ENCODE assay signal across 22 mouse cellular contexts in genomic region chr11:56146708-56147107, GRCm38 (mm10).
DNase-seq lines count a peak whose midpoint lies in the region; ATAC-seq and TF ChIP-seq lines count a peak whose summit lies in the region.
"Had no signal": no experiment of that assay in that cellular context is flagged by ENCODE, and none has a peak within 500 bp of the region (broad histone marks: within the 10 kb centered on the region; RNA-seq: fewer than 3 reads in every experiment).

No protein-coding gene starts in this region.

- no peak overlapping the region for H3K27ac ChIP-seq in hindbrain, embryonic 12.5 days
- no peak overlapping the region for H3K27ac ChIP-seq in hindbrain, embryonic 11.5 days (ENCODE audit: low read depth, low read length)
- H3K27ac ChIP-seq in forebrain, embryonic 14.5 days (ENCODE audit: low read depth, low read length), result no peak overlapping the region
- H3K27ac ChIP-seq: embryonic facial prominence, embryonic 10.5 days; heart, adult 2 months; limb, embryonic 13.5 days; liver, embryonic 13.5 days; midbrain, embryonic 12.5 days had no signal

- 67% methylated on average over 5 of the region's 5 CpGs for WGBS in hindbrain, embryonic 12.5 days
- WGBS in hindbrain, embryonic 11.5 days, result 76% methylated on average over 5 of the region's 5 CpGs
- WGBS in forebrain, embryonic 14.5 days, result 74% methylated on average over 5 of the region's 5 CpGs

- no peak overlapping the region for H3K9ac ChIP-seq in hindbrain, embryonic 12.5 days
- H3K9ac ChIP-seq in hindbrain, embryonic 11.5 days (ENCODE audit: low read depth, low read length), result no peak overlapping the region
- no peak overlapping the region for H3K9ac ChIP-seq in forebrain, embryonic 14.5 days (ENCODE audit: low read length)
- H3K9ac ChIP-seq: limb, embryonic 13.5 days; liver, embryonic 13.5 days; midbrain, embryonic 12.5 days had no signal

- no peaks in the 10 kb centered on the region for H3K36me3 ChIP-seq in hindbrain, embryonic 12.5 days
- H3K36me3 ChIP-seq in hindbrain, embryonic 11.5 days (ENCODE audit: control insufficient read depth, insufficient read depth, low read length), result no peaks in the 10 kb centered on the region
- no peaks in the 10 kb centered on the region for H3K36me3 ChIP-seq in forebrain, embryonic 14.5 days (ENCODE audit: control insufficient read depth, insufficient read depth, low read length)
- H3K36me3 ChIP-seq: embryonic facial prominence, embryonic 10.5 days; limb, embryonic 13.5 days; liver, embryonic 13.5 days; midbrain, embryonic 12.5 days had no signal

- H3K4me2 ChIP-seq in hindbrain, embryonic 12.5 days (replicated peaks), result no peak overlapping the region
- no peak overlapping the region for H3K4me2 ChIP-seq in hindbrain, embryonic 11.5 days (replicated peaks; ENCODE audit: low read depth, low read length)
- H3K4me2 ChIP-seq in forebrain, embryonic 14.5 days (ENCODE audit: low read length), result no peak overlapping the region
- H3K4me2 ChIP-seq: limb, embryonic 13.5 days; liver, embryonic 13.5 days; midbrain, embryonic 12.5 days had no signal

- H3K27me3 ChIP-seq in hindbrain, embryonic 12.5 days, result peaks cover 22% of the 10 kb centered on the region
- 0 out of 2 replicates have a peak, but pooled peaks cover 2% of the 10 kb centered on the region for H3K27me3 ChIP-seq in hindbrain, embryonic 11.5 days (ENCODE audit: control insufficient read depth, insufficient read depth, low read length)
- H3K27me3 ChIP-seq in forebrain, embryonic 14.5 days (replicated peaks; ENCODE audit: control insufficient read depth, insufficient read depth, low read length), result no peaks in the 10 kb centered on the region
- H3K27me3 ChIP-seq: liver, embryonic 13.5 days had no signal

- intact Hi-C loops in left cerebral cortex, postnatal 4 days (cut with DNase I), result loop anchor here (5.0 to 10.0 kb wide), 2 partner anchors 866 to 1068 kb away; partner anchors contain the start of gene Gria1

- H3K9me3 ChIP-seq in hindbrain, embryonic 12.5 days (replicated peaks), result no peaks in the 10 kb centered on the region
- H3K9me3 ChIP-seq in hindbrain, embryonic 11.5 days (ENCODE audit: control insufficient read depth, low read length), result no peaks in the 10 kb centered on the region
- no peaks in the 10 kb centered on the region for H3K9me3 ChIP-seq in forebrain, embryonic 14.5 days (replicated peaks; ENCODE audit: control insufficient read depth, low read length)
- H3K9me3 ChIP-seq: embryonic facial prominence, embryonic 10.5 days; limb, embryonic 13.5 days; liver, embryonic 13.5 days; midbrain, embryonic 12.5 days had no signal

- H3K4me1 ChIP-seq in hindbrain, embryonic 12.5 days, result peaks cover 4% of the 10 kb centered on the region
- no peaks in the 10 kb centered on the region for H3K4me1 ChIP-seq in hindbrain, embryonic 11.5 days (replicated peaks; ENCODE audit: control insufficient read depth, insufficient read depth, low read length)
- H3K4me1 ChIP-seq in forebrain, embryonic 14.5 days (ENCODE audit: control insufficient read depth, insufficient read depth, low read length), result no peaks in the 10 kb centered on the region
- H3K4me1 ChIP-seq: liver, embryonic 13.5 days had no signal

- ATAC-seq in hindbrain, embryonic 12.5 days (ENCODE audit: low FRiP score), result peak; percentile 54; the same call in 1 of the 2 replicates
- ATAC-seq in hindbrain, embryonic 11.5 days (ENCODE audit: low FRiP score), result no peak
- ATAC-seq in forebrain, embryonic 14.5 days, result no peak
- ATAC-seq: inflammation-experienced regulatory T-cells, adult 6 months had no signal

- no peak overlapping the region for H3K4me3 ChIP-seq in hindbrain, embryonic 12.5 days
- H3K4me3 ChIP-seq in hindbrain, embryonic 11.5 days (ENCODE audit: low read depth, low read length), result no peak overlapping the region
- H3K4me3 ChIP-seq in forebrain, embryonic 14.5 days (ENCODE audit: low read depth, low read length), result no peak overlapping the region
- H3K4me3 ChIP-seq: embryonic facial prominence, embryonic 10.5 days; heart, adult 2 months; limb, embryonic 13.5 days; liver, embryonic 13.5 days; midbrain, embryonic 12.5 days; myocyte had no signal

- no peak for DNase-seq in hindbrain, embryonic 11.5 days (ENCODE audit: low spot score)
- peak; percentile 50 for DNase-seq in left cerebral cortex, postnatal 4 days
- no peak for DNase-seq in left cerebral cortex, adult 11 months (ENCODE audit: low spot score)
- peak; percentile 41 for DNase-seq in brain, embryonic 14.5 days (ENCODE audit: low read depth)
- peak; percentile 21 for DNase-seq in lung, postnatal 14 days
- no peak for DNase-seq in forebrain, embryonic 14.5 days (ENCODE audit: low spot score)
- no peak for DNase-seq in gastrocnemius, adult 18-20 months (ENCODE audit: low spot score)
- DNase-seq: adrenal gland, postnatal 36 days; cerebellum, adult 8-10 months; gastrocnemius, postnatal 14 days; heart, adult 2 months; kidney, adult 2 months; kidney, postnatal 10 days; liver, embryonic 13.5 days; right cerebral cortex, postnatal 4 days; thymus, postnatal 36 days had no signal

- no peak for TF ChIP-seq CTCF in brain, embryonic 14.5 days (IDR thresholded peaks at IDR 0.05; ENCODE audit: borderline replicate concordance, extremely low read depth, insufficient read depth, insufficient read length)

- no peak for TF ChIP-seq POLR2A in brain, embryonic 14.5 days (IDR thresholded peaks at IDR 0.05; ENCODE audit: borderline replicate concordance, extremely low read depth, insufficient read depth, insufficient read length, poor library complexity, severe bottlenecking)

Comparison
In these comparisons a context has a peak if more than half of its experiments do, and no peak if none do; other contexts are left out.
1. DNase-seq: peak in left cerebral cortex, postnatal 4 days (single experiment), brain, embryonic 14.5 days (single experiment) and lung, postnatal 14 days (single experiment); none in hindbrain, embryonic 11.5 days (single experiment), left cerebral cortex, adult 11 months (single experiment), forebrain, embryonic 14.5 days (single experiment) and gastrocnemius, adult 18-20 months (single experiment).